Mouse (Mus musculus): Measurements from ENCODE around the gene Nkain4. TPM values are rescaled to one million over a fixed set of nuclear protein-coding genes. Genes with fewer than 3 reads are reported as not detected.

The Nkain4 gene
- polyA plus RNA-seq, 2 experiments from 2014 or later = not detected

GRCm38 (mm10) chr2:180949947-180950346, 4.6 kb downstream of the Nkain4 start:
- ATAC-seq = no peak

- ATAC-seq = no peak
Observed at GRCm38 (mm10) chr2:180941869-180942268, 12.6 kb downstream of the Nkain4 start.

- ATAC-seq = no peak
Observed at GRCm38 (mm10) chr2:180940187-180940586, 14.3 kb downstream of the Nkain4 start.

- ATAC-seq = no peak
Observed at GRCm38 (mm10) chr2:180932418-180932817, 22.1 kb downstream of the Nkain4 start.

GRCm38 (mm10) chr2:180928723-180929122, 25.8 kb downstream of the Nkain4 start, which contains the start of gene Birc7:
TSS of gene Birc7 (plus strand) at chr2:180929023.
- ATAC-seq = no peak

- ATAC-seq = no peak
Observed at GRCm38 (mm10) chr2:180925176-180925575, 29.3 kb downstream of the Nkain4 start.

- ATAC-seq = no peak
Observed at GRCm38 (mm10) chr2:180922739-180923138, 31.8 kb downstream of the Nkain4 start.

GRCm38 (mm10) chr2:180920810-180921400, 33.6 kb downstream of the Nkain4 start, which contains the start of gene Ythdf1:
TSS of gene Ythdf1 (minus strand) at chr2:180920949.
- peak; percentile 92 for ATAC-seq

- ATAC-seq = peak; percentile 13
Observed at GRCm38 (mm10) chr2:180919913-180920809, 34.3 kb downstream of the Nkain4 start.

GRCm38 (mm10) chr2:180915886-180916433, 38.5 kb downstream of the Nkain4 start:
- ATAC-seq = no peak

GRCm38 (mm10) chr2:180910928-180911327, 43.6 kb downstream of the Nkain4 start:
- no peak for ATAC-seq

- no peak for ATAC-seq
Observed at GRCm38 (mm10) chr2:180905556-180906221, 48.8 kb downstream of the Nkain4 start.

GRCm38 (mm10) chr2:180904435-180905208, 49.9 kb downstream of the Nkain4 start:
- ATAC-seq = no peak

- no peak for ATAC-seq
Observed at GRCm38 (mm10) chr2:180902086-180902485, 52.4 kb downstream of the Nkain4 start.

- ATAC-seq = no peak
Observed at GRCm38 (mm10) chr2:180897857-180898256, 56.6 kb downstream of the Nkain4 start.

GRCm38 (mm10) chr2:180896819-180897625, 57.5 kb downstream of the Nkain4 start:
- no peak for ATAC-seq

GRCm38 (mm10) chr2:180895837-180896525, 58.5 kb downstream of the Nkain4 start:
- ATAC-seq = no peak

- ATAC-seq = no peak
Observed at GRCm38 (mm10) chr2:180895321-180895720, 59.2 kb downstream of the Nkain4 start.

- ATAC-seq = peak; percentile 65
Observed at GRCm38 (mm10) chr2:180894734-180895133, 59.8 kb downstream of the Nkain4 start.

GRCm38 (mm10) chr2:180894029-180894623, 60.4 kb downstream of the Nkain4 start:
- no peak for ATAC-seq

Measured in activated CD4-positive, CD25-positive, alpha-beta regulatory T cell, adult 4 months (primary cell).